Mouse (Mus musculus) heart, adult 2 months (tissue): ENCODE measurements at regions not wholly inside any gene's neighbourhood (a gene's known extent, or its start where the extent isn't known, plus 50 kb on each side); places are given as distances from the start of the nearest gene placed in this dataset.

ENCODE experiments used
- DNase-seq, 2 experiments: peaks; one replicate each; pipeline ENCODE4 v3.0.0; 2021
- H3K27ac ChIP-seq: fragments of 200-600 bp; 2 replicates; pipeline ENCODE4 v1.8.1; 2022
- H3K27me3 ChIP-seq: fragments of 200-500 bp; 2 replicates; pipeline ENCODE4 v1.6.1; 2012; ENCODE audit warnings: mild to moderate bottlenecking, low read length, inconsistent platforms, mixed read lengths; ENCODE audit not compliant: control insufficient read depth, insufficient read depth
- H3K36me3 ChIP-seq: fragments of 200-500 bp; 2 replicates; pipeline ENCODE4 v1.6.1; 2012; ENCODE audit warnings: low read length, inconsistent platforms; ENCODE audit not compliant: control insufficient read depth, insufficient read depth
- H3K4me1 ChIP-seq: fragments of 200-500 bp; 2 replicates; pipeline ENCODE4 v1.6.1; 2011; ENCODE audit warnings: low read length; ENCODE audit not compliant: control insufficient read depth, insufficient read depth
- H3K4me3 ChIP-seq: fragments of 200-600 bp; 2 replicates; pipeline ENCODE4 v1.8.1; 2022
- H3K79me2 ChIP-seq: fragments of 200-500 bp; replicated peaks from 2 replicates; pipeline ENCODE4 v1.6.1; 2012; ENCODE audit warnings: mild to moderate bottlenecking, inconsistent platforms, low read length, moderate library complexity, mixed read lengths; ENCODE audit not compliant: control insufficient read depth, insufficient read depth
- H3K9ac ChIP-seq: fragments of 200-500 bp; 2 replicates; pipeline ENCODE4 v1.6.1; 2012; ENCODE audit warnings: low read depth, mild to moderate bottlenecking, control low read depth, inconsistent platforms, low read length, mixed read lengths
- CTCF ChIP-seq: fragments of 200-600 bp; IDR thresholded peaks from 2 replicates; pipeline ENCODE4 v1.8.1; 2022; ENCODE audit warnings: antibody characterized with exemption, mild to moderate bottlenecking, moderate library complexity
- EP300 ChIP-seq: fragments of 200-500 bp; IDR thresholded peaks from 2 replicates; pipeline ENCODE4 v1.6.1; 2011; ENCODE audit warnings: low read depth, low read length, control low read depth; ENCODE audit not compliant: insufficient read depth
- POLR2A ChIP-seq: fragments of 200-500 bp; IDR thresholded peaks from 2 replicates; pipeline ENCODE4 v1.6.1; 2011; ENCODE audit warnings: mild to moderate bottlenecking, low read depth, low read length, control low read depth; ENCODE audit not compliant: insufficient read depth
- WGBS: fragments of 180-500 bp; shearing (Covaris S2); methylation state at CpG from one replicate; pipeline ENCODE4 v1.1.7; 2018; 5-methylcytosine and 5-hydroxymethylcytosine counted together
- intact Hi-C: fragments of 180-260 bp; cut with DNase I; formaldehyde crosslinking; loops from one replicate; pipeline ENCODE4 v1.15.1; 2025

DNA sequence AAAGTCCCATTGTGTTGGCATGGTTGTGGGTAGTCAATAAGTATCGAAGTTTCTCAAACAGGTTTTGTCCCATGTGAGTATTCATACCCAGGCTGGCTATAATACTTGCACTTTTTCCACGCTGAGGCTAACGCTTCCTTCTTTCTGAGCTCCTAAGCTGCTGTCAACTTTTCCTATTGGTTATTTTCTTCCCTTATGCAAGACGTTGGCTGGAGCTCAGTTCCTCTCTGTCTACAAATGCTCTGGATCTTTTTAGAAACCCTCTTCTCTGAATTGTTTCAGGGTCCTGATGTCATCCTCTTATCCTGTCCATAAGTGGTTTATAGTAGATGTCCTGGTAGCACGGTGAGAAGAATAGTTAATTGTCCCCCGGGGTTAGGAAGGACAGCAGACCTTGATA, 278.7 kb upstream of the Sel1l start:
- Histone ChIP-seq H3K4me1 (no peaks in the 10 kb centered on the region), H3K79me2 (no peaks in the 10 kb centered on the region), H3K4me3 (no peak overlapping the region), H3K27ac (no peak overlapping the region), H3K9ac (no peak overlapping the region), H3K27me3 (no peaks in the 10 kb centered on the region), H3K36me3 (no peaks in the 10 kb centered on the region)
- 58% methylated on average over 6 of the region's 6 CpGs for WGBS
- intact Hi-C loops = no loop called here
- TF ChIP-seq EP300 (no peak), POLR2A (no peak), CTCF (no peak)
- DNase-seq = no peak

DNA sequence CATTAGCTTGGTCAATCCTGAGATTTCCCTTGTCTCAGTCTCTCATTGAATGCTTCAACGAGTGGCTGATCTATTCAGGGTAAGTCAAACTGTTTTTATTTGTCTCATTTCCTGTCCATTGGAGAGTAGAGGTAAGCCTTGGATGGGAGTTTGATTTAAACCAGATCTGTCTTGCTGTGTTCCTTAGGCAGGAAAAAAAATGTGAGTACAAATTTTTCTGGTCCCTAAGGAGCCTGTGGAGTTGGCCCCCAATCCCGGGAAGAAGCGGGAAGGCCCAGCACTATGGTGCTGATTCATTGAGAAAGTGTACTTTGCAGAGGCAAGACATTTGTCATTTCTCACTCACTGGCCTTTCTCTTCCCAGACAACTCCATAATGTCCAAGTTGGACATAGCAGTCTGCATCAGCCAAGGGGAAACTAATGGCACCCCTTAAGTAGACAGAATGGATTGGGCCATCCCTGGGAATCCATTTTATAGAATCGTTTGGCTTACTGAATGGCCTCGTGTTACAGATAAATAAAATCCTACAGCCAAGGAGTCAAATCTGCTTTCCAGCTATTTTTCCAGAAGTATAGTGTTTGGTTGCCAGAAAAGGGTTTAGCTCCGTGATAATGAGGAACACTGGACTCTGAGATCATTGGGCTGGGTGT, 271.3 kb upstream of the Sel1l start:
- Histone ChIP-seq H3K36me3 (no peaks in the 10 kb centered on the region), H3K27me3 (no peaks in the 10 kb centered on the region), H3K4me3 (no peak overlapping the region), H3K27ac (no peak overlapping the region), H3K79me2 (no peaks in the 10 kb centered on the region), H3K4me1 (no peaks in the 10 kb centered on the region), H3K9ac (no peak overlapping the region)
- 49% methylated on average over 6 of the region's 6 CpGs for WGBS
- DNase-seq = no peak
- TF ChIP-seq POLR2A (no peak), CTCF (no peak), EP300 (no peak)
- intact Hi-C loops = no loop called here

DNA sequence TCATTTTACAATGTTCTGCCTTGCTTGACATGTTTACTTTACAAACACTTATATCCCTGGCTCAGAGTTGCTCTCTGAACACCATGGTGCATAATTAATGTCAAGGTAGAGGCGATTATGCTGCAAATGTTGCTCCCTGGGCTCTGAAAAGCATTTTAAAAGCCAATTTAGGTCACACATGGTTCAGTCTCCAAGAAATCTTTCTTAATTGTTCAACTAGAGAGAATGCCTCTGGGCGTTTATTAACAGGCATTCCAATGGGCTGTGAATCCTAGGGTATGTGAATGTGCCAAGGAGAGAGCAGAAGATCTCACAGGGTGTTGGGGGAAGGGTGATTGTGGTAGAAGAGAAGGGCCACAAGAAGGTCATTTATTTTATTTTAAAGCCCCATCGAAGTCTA, 260.7 kb upstream of the Sel1l start:
- no peaks in the 10 kb centered on the region for H3K4me1 ChIP-seq
- no peak for DNase-seq
- H3K27ac ChIP-seq = no peak overlapping the region
- no peak overlapping the region for H3K4me3 ChIP-seq
- no peak for TF ChIP-seq EP300
- TF ChIP-seq POLR2A = no peak
- no peak for TF ChIP-seq CTCF
- intact Hi-C loops = no loop called here
- no peaks in the 10 kb centered on the region for H3K27me3 ChIP-seq
- H3K9ac ChIP-seq = no peak overlapping the region
- no peaks in the 10 kb centered on the region for H3K36me3 ChIP-seq
- 65% methylated on average over 3 of the region's 3 CpGs for WGBS
- no peaks in the 10 kb centered on the region for H3K79me2 ChIP-seq

DNA sequence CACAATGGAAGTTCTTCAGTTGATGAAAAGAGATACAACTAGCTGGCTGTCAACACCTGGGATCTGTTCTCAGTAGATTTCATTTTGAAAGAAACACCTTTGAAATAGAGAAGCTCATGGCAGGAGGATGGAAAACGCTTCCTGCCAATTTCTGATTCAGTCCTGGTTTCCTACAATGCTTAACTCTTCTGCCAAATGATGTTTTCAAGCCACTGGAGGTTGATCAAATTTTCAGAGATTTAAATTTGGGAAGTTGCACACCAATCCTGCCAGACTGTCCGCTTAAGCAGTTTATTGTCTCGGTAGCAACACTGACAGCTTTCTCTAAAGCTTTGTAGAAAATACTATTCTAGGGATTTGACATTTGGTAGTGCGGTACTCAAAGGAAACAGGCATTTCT, 251.1 kb upstream of the Sel1l start:
- intact Hi-C loops = no loop called here
- Histone ChIP-seq H3K4me3 (no peak overlapping the region), H3K27ac (no peak overlapping the region), H3K79me2 (no peaks in the 10 kb centered on the region), H3K9ac (no peak overlapping the region), H3K4me1 (no peaks in the 10 kb centered on the region), H3K36me3 (no peaks in the 10 kb centered on the region), H3K27me3 (no peaks in the 10 kb centered on the region)
- TF ChIP-seq POLR2A = no peak
- TF ChIP-seq EP300 = no peak
- no peak for TF ChIP-seq CTCF
- WGBS = 69% methylated on average over 4 of the region's 4 CpGs
- DNase-seq = no peak

DNA sequence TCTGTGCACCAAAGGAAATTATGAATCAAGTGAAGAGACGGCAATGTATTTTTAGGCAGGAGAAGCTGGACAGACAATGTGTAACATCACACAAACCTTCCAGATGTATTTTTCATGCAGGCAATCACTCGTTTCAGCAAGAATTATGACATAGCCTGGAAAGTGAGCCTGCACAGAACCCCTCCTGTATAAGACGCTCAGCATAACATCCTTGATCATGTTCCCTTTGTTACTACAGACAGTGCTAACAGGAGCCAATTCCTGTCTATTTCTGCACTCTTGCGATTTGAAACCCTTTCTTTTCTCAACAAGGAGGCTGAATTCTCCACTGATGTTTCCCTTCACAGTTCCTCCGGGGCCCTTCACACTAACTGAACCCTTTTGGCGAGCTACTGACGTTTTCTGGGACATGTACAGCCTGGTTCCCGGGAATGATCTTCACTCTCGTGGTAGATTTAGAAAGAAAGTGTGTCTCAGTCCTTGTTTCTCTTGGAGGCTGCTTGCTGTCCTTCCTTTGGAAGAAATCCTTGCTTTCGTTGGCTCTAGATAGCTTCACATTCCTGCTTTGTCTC, 243.9 kb upstream of the Sel1l start:
- intact Hi-C loops = no loop called here
- H3K36me3 ChIP-seq = no peaks in the 10 kb centered on the region
- no peaks in the 10 kb centered on the region for H3K27me3 ChIP-seq
- no peak overlapping the region for H3K27ac ChIP-seq
- no peak for DNase-seq
- H3K9ac ChIP-seq = no peak overlapping the region
- no peaks in the 10 kb centered on the region for H3K79me2 ChIP-seq
- H3K4me3 ChIP-seq = no peak overlapping the region
- no peak for TF ChIP-seq POLR2A
- WGBS = 49% methylated on average over 10 of the region's 10 CpGs
- H3K4me1 ChIP-seq = no peaks in the 10 kb centered on the region

DNA sequence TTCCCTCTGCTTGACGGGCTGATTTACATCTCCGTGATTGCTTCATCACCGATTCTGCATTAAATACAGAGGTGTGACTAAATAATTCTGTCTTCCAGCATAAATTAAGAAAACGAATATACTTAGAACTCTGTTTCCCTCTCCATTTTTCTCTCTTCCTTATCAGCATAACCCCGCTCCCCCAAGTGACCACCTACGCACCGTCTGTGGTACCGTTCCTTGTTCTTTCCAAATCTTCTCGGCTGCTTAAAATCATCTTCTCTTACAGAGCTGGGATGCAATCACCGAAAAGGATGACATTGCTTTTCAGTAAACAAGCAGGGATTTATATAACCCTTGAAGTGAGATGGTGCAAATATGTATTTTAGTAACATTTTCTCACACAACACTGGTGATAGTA, 224.3 kb upstream of the Sel1l start:
- no peak for DNase-seq

More for the DNA sequence above, 224.3 kb upstream of the Sel1l start:
- intact Hi-C loops = no loop called here
- H3K79me2 ChIP-seq = no peaks in the 10 kb centered on the region
- H3K27ac ChIP-seq = no peak overlapping the region
- no peaks in the 10 kb centered on the region for H3K27me3 ChIP-seq
- WGBS = 79% methylated on average over 10 of the region's 10 CpGs
- no peak overlapping the region for H3K4me3 ChIP-seq
- TF ChIP-seq POLR2A (no peak), CTCF (no peak), EP300 (no peak)
- no peaks in the 10 kb centered on the region for H3K4me1 ChIP-seq
- H3K36me3 ChIP-seq = no peaks in the 10 kb centered on the region
- no peak overlapping the region for H3K9ac ChIP-seq
